Mouse (Mus musculus) urinary bladder, postnatal 4 days (tissue): ENCODE results near the gene Klhl31.

Experiments
- DNase-seq, 2 experiments: peaks; one replicate each; pipeline ENCODE4 v3.0.0; 2021 to 2022; ENCODE audit warnings: low spot score in 2 of 2

Gene Klhl31

GRCm38 (mm10) chr9:77623318-77624050 lies 12.8 kb upstream of the Klhl31 start:
- DNase-seq, result no peak

GRCm38 (mm10) chr9:77624171-77624570 lies 12.1 kb upstream of the Klhl31 start:
- DNase-seq, result no peak

- DNase-seq, result no peak
Measured at GRCm38 (mm10) chr9:77628676-77629075, 7.6 kb upstream of the Klhl31 start.

- no peak for DNase-seq
Measured at GRCm38 (mm10) chr9:77629708-77630107, 6.6 kb upstream of the Klhl31 start.

- DNase-seq, result no peak
Measured at GRCm38 (mm10) chr9:77630764-77631163, 5.5 kb upstream of the Klhl31 start.

GRCm38 (mm10) chr9:77632432-77632831 lies 3.9 kb upstream of the Klhl31 start:
- no peak for DNase-seq

- DNase-seq, result no peak
Measured at GRCm38 (mm10) chr9:77636003-77636402, 297 bp upstream of the Klhl31 start.

- no peak for DNase-seq
Measured at GRCm38 (mm10) chr9:77637357-77637756, 1.1 kb downstream of the Klhl31 start.

GRCm38 (mm10) chr9:77645176-77645575 lies 8.9 kb downstream of the Klhl31 start:
- DNase-seq, result no peak

GRCm38 (mm10) chr9:77651847-77652246 lies 15.5 kb downstream of the Klhl31 start:
- no peak for DNase-seq

GRCm38 (mm10) chr9:77653907-77654306 lies 17.6 kb downstream of the Klhl31 start:
- DNase-seq, result no peak

- peak in 1 of 2 experiments; percentile 20 for DNase-seq
Measured at GRCm38 (mm10) chr9:77655181-77655934, 19.1 kb downstream of the Klhl31 start.

- peak in 1 of 2 experiments; percentile 19 for DNase-seq
Measured at GRCm38 (mm10) chr9:77655935-77656288, 19.6 kb downstream of the Klhl31 start.

GRCm38 (mm10) chr9:77662917-77663316 lies 26.6 kb downstream of the Klhl31 start:
- DNase-seq, result no peak

GRCm38 (mm10) chr9:77670095-77670494 lies 33.8 kb downstream of the Klhl31 start:
- no peak for DNase-seq

- no peak for DNase-seq
Measured at GRCm38 (mm10) chr9:77671004-77671403, 34.7 kb downstream of the Klhl31 start.

GRCm38 (mm10) chr9:77673218-77673617 lies 36.9 kb downstream of the Klhl31 start:
- no peak for DNase-seq

GRCm38 (mm10) chr9:77673986-77674385 lies 37.7 kb downstream of the Klhl31 start:
- no peak for DNase-seq

GRCm38 (mm10) chr9:77684938-77685337 lies 48.6 kb downstream of the Klhl31 start:
- no peak for DNase-seq

- no peak for DNase-seq
Measured at GRCm38 (mm10) chr9:77685825-77686500, 49.7 kb downstream of the Klhl31 start.

GRCm38 (mm10) chr9:77692707-77693106 lies 56.4 kb downstream of the Klhl31 start:
- no peak for DNase-seq

- no peak for DNase-seq
Measured at GRCm38 (mm10) chr9:77693405-77693804, 57.1 kb downstream of the Klhl31 start.

- DNase-seq, result no peak
Measured at GRCm38 (mm10) chr9:77695586-77695985, 59.3 kb downstream of the Klhl31 start.
